Mouse (Mus musculus) intestine, embryonic 16.5 days (tissue): Measurements from ENCODE around the gene Spin2c. TPM values are rescaled to one million over a fixed set of nuclear protein-coding genes. Genes with fewer than 3 reads are reported as not detected.

Experiments
- ATAC-seq: fragments of 200-750 bp; cut with Nextera tagmentation; 2 replicates; pipeline ENCODE4 v1.8.0; 2017; ENCODE audit warnings: moderate TSS enrichment, moderate library complexity
- H3K27ac ChIP-seq: fragments of 300-500 bp; sonication (generic); 2 replicates; pipeline ENCODE4 v1.5.1; 2014; ENCODE audit warnings: mild to moderate bottlenecking, low read length
- H3K27me3 ChIP-seq: fragments of 300-500 bp; sonication (generic); replicated peaks from 2 replicates; pipeline ENCODE4 v1.6.1; 2014; ENCODE audit warnings: low read length, control low read depth, mixed read lengths; ENCODE audit not compliant: control insufficient read depth, insufficient read depth
- H3K36me3 ChIP-seq: fragments of 300-500 bp; sonication (generic); 2 replicates; pipeline ENCODE4 v1.6.1; 2014; ENCODE audit warnings: low read length, control low read depth; ENCODE audit not compliant: control insufficient read depth, insufficient read depth
- H3K4me1 ChIP-seq: fragments of 300-500 bp; sonication (generic); 2 replicates; pipeline ENCODE4 v1.6.1; 2014; ENCODE audit warnings: low read length, control low read depth, mixed read lengths; ENCODE audit not compliant: control insufficient read depth, insufficient read depth
- H3K4me2 ChIP-seq: fragments of 300-500 bp; sonication (generic); 2 replicates; pipeline ENCODE4 v1.6.1; 2014; ENCODE audit warnings: low read depth, low read length, control low read depth
- H3K4me3 ChIP-seq: fragments of 300-500 bp; sonication (generic); 2 replicates; pipeline ENCODE4 v1.5.1; 2014; ENCODE audit warnings: mild to moderate bottlenecking, low read length
- H3K9ac ChIP-seq: fragments of 300-500 bp; sonication (generic); 2 replicates; pipeline ENCODE4 v1.6.1; 2014; ENCODE audit warnings: low read depth, low read length
- H3K9me3 ChIP-seq: fragments of 300-500 bp; sonication (generic); 2 replicates; pipeline ENCODE4 v1.6.1; 2016; ENCODE audit warnings: low read length, control low read depth; ENCODE audit not compliant: control insufficient read depth
- WGBS: fragments of 180-500 bp; shearing (Covaris S2); extraction: QIAGEN DNeasy Blood & Tissue Kit; methylation state at CpG from one replicate; pipeline ENCODE4 v1.1.7; 2014; 5-methylcytosine and 5-hydroxymethylcytosine counted together
- polyA plus RNA-seq: library from polyadenylated mRNA; unstranded; fragments of >200 nt; fragmentation: Nextera tagmentation; extraction: Ambion mirVana; gene quantifications from 2 replicates; pipeline ENCODE4 v1.2.1, GENCODE M21; 2015

The Spin2c gene
- 8.9 and 10.8 TPM in 2 replicates for polyA plus RNA-seq

DNA sequence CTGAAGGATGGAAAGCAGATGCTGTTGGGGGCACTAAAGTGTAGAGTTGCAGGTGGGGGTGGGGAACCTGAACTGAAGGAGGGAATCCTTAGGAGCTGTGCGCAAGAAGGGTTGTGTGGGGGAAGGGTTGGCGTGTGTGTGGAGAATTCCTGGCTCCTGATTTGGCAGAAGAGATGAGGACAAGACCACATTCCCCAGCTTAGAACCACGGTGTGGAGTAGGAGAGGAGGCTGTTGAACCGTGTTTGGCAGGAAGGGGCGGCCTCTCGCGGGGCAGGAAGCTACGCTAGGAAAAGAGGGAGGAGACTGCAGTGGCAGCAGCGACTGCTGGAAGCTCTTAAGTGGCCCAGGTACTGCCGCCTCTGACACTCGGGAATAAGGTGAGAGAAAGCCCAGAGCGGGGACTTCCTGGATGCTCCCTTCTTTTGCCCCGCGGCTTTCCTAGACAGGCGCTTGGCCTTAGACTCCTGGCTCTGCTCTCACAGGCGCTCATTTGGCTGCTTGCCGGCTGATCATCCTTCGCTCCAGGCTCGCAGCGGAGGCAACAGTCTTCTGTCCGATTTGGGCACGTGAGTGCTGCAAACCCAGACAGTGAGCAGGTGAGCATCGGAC, at the start of gene Spin2c:
TSS of gene Spin2c (plus strand) at position 275 of the 611 bp plus-strand sequence.
- H3K27me3 ChIP-seq: no peaks in the 10 kb centered on the region
- H3K9ac ChIP-seq: peak within 1 kb of the TSS; percentile 64
- H3K4me1 ChIP-seq: no peaks in the 10 kb centered on the region
- peak; percentile 98 for ATAC-seq
- peak within 1 kb of the TSS; percentile 58 for H3K4me3 ChIP-seq
- no peak within 1 kb of the TSS for H3K27ac ChIP-seq
- H3K4me2 ChIP-seq: peak within 1 kb of the TSS; percentile 55
- H3K9me3 ChIP-seq: no peaks in the 10 kb centered on the region
- H3K36me3 ChIP-seq: no peaks in the 10 kb centered on the region
- WGBS: 16% methylated on average over 23 of the region's 23 CpGs

DNA sequence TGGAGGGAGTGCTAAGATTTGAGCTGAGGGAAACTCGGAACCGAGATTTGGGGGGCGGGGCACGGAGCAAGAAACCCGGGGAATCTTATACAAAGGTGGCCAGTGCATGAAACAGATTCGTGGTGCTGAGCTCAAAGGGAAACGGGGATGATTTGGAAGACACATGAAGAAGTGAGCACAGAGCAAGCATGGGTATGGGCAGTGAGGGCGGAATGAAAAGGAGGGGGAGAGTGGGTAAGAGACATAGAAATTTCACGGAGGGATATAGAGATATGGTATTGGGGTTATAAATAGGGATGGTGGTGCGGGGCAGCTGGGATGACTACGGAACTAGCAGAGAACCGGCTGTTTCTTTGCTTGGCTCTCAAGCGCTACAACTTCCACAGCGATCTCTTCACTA, 581 bp downstream of the Spin2c start:
- peak overlapping the region; percentile 58 for H3K4me3 ChIP-seq
- ATAC-seq: peak; percentile 38; the same call in 1 of the 2 replicates
- no peak overlapping the region for H3K27ac ChIP-seq
- no peaks in the 10 kb centered on the region for H3K9me3 ChIP-seq
- H3K4me1 ChIP-seq: no peaks in the 10 kb centered on the region
- 22% methylated on average over 14 of the region's 14 CpGs for WGBS
- H3K9ac ChIP-seq: peak overlapping the region; percentile 64
- no peaks in the 10 kb centered on the region for H3K27me3 ChIP-seq
- H3K4me2 ChIP-seq: peak overlapping the region; percentile 55
- H3K36me3 ChIP-seq: no peaks in the 10 kb centered on the region

Other genes with a start within 250 kb of the Spin2c start
- 4.3 TPM in 2 replicates for gene Kctd12b, start 135.8 kb upstream of the Spin2c start, polyA plus RNA-seq
- 73.8 and 77.3 TPM in 2 replicates for gene Nbdy, start 108.6 kb upstream of the Spin2c start, polyA plus RNA-seq
- gene Samt1, start 180.4 kb downstream of the Spin2c start, polyA plus RNA-seq: not detected in 2 replicates
- gene 4921511M17Rik, start 201.6 kb downstream of the Spin2c start, polyA plus RNA-seq: not detected in 2 replicates
- gene Gm10057, start 222.8 kb downstream of the Spin2c start, polyA plus RNA-seq: not detected in 2 replicates